Mouse (Mus musculus) midbrain, embryonic 16.5 days (tissue): Measurements from ENCODE around the gene Bace2. TPM values are rescaled to one million over a fixed set of nuclear protein-coding genes. Genes with fewer than 3 reads are reported as not detected.
A peak's percentile ranks its signal among the peaks of the same experiment; 100 is the strongest.

Source experiments
- ATAC-seq: fragments of 200-750 bp; cut with Nextera tagmentation; 2 replicates; pipeline ENCODE4 v1.8.0; 2017; ENCODE audit warnings: moderate TSS enrichment
- H3K27ac ChIP-seq: fragments of 300-500 bp; sonication (generic); 2 replicates; pipeline ENCODE4 v1.5.1; 2014; ENCODE audit warnings: mild to moderate bottlenecking, low read length, mixed read lengths
- H3K27me3 ChIP-seq: fragments of 300-500 bp; sonication (generic); 2 replicates; pipeline ENCODE4 v1.6.1; 2014; ENCODE audit warnings: low read depth, low read length, mixed read lengths; ENCODE audit not compliant: control insufficient read depth, insufficient read depth
- H3K36me3 ChIP-seq: fragments of 300-500 bp; sonication (generic); 2 replicates; pipeline ENCODE4 v1.6.1; 2014; ENCODE audit warnings: mild to moderate bottlenecking, low read length, moderate library complexity, mixed read lengths; ENCODE audit not compliant: control insufficient read depth, insufficient read depth
- H3K4me1 ChIP-seq: fragments of 300-500 bp; sonication (generic); 2 replicates; pipeline ENCODE4 v1.6.1; 2014; ENCODE audit warnings: mild to moderate bottlenecking, low read length, mixed read lengths; ENCODE audit not compliant: control insufficient read depth, insufficient read depth
- H3K4me2 ChIP-seq: fragments of 300-500 bp; sonication (generic); 2 replicates; pipeline ENCODE4 v1.6.1; 2014; ENCODE audit warnings: mild to moderate bottlenecking, low read length, mixed read lengths
- H3K4me3 ChIP-seq: fragments of 300-500 bp; sonication (generic); 2 replicates; pipeline ENCODE4 v1.5.1; 2014; ENCODE audit warnings: low read depth, mild to moderate bottlenecking, low read length, moderate library complexity, mixed read lengths
- H3K9ac ChIP-seq: fragments of 300-500 bp; sonication (generic); 2 replicates; pipeline ENCODE4 v1.6.1; 2014; ENCODE audit warnings: low read depth, low read length, mixed read lengths
- H3K9me3 ChIP-seq: fragments of 300-500 bp; sonication (generic); replicated peaks from 2 replicates; pipeline ENCODE4 v1.6.1; 2014; ENCODE audit warnings: mild to moderate bottlenecking, low read length, mixed read lengths; ENCODE audit not compliant: control insufficient read depth, poor library complexity, severe bottlenecking
- WGBS: fragments of 180-500 bp; shearing (Covaris S2); extraction: QIAGEN DNeasy Blood & Tissue Kit; methylation state at CpG from one replicate; pipeline ENCODE4 v1.1.7; 2014; 5-methylcytosine and 5-hydroxymethylcytosine counted together
- polyA plus RNA-seq: library from polyadenylated mRNA; unstranded; fragments of >200 nt; fragmentation: Nextera tagmentation; extraction: Ambion mirVana; gene quantifications from 2 replicates; pipeline ENCODE4 v1.2.1, GENCODE M21; 2015

Gene Bace2
- polyA plus RNA-seq: 2.8 and 3.5 TPM in 2 replicates

DNA sequence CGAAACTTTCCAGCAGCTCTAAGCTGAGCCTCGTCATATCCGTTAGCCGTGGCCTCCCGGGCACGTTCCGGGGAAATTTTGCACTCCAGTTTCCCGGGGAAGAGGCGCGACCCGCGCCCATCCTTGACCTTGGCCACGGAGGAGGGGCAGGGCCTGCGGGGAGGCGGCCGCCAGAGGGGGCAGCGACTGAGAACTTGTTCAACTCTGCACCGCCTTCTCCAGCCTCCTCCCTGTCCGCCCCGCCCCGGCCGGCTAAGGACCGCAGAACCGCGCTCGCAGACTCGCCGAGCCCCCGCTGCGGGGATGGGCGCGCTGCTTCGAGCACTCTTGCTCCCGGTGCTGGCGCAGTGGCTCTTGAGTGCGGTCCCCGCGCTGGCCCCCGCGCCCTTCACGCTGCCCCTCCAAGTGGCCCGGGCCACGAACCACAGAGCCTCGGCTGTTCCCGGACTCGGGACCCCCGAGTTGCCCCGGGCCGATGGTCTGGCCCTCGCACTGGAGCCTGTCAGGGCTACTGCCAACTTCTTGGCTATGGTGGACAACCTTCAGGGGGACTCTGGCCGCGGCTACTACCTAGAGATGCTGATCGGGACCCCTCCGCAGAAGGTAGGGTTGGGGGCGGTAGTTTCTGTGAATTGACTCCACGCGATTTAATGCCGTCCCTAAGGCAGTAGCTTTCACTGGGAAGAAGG is at the start of gene Bace2:
TSS of gene Bace2 (plus strand) at position 244 of the 689 bp plus-strand sequence.
- Histone ChIP-seq H3K4me1 (peaks cover 18% of the 10 kb centered on the region), H3K9me3 (no peaks in the 10 kb centered on the region), H3K4me3 (peak within 1 kb of the TSS; percentile 57), H3K27ac (no peak within 1 kb of the TSS), H3K36me3 (no peaks in the 10 kb centered on the region), H3K4me2 (peak within 1 kb of the TSS; percentile 100), H3K27me3 (peaks cover 7% of the 10 kb centered on the region; the same call in 1 of the 2 replicates), H3K9ac (peak within 1 kb of the TSS; percentile 60)
- under 1% methylated on average over 53 of the region's 58 CpGs for WGBS
- ATAC-seq: peak; percentile 75

DNA sequence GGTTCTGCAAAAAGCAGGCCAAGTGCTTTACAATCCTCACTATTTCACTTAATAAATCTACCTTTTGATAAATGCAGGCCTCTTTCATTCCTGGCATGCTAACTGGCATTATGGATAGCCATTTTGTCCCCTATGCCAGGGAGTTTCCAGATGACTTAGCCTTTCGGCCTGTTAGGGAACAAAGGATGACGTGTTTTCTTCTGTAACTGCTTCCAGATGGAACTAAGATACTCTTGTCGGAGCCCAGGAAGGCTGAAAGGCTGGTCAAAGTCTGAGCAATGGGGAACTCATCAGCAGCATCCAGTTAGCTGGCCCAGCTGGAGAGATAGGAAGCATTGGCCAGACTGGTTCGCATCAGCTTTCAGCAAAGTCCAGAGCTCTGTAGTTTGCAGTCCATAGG is 48.9 kb upstream of the Bace2 start:
- H3K9ac ChIP-seq: no peak overlapping the region
- no peak overlapping the region for H3K4me3 ChIP-seq
- 68% methylated on average over 4 of the region's 4 CpGs for WGBS
- H3K27ac ChIP-seq: no peak overlapping the region
- no peaks in the 10 kb centered on the region for H3K36me3 ChIP-seq
- H3K27me3 ChIP-seq: no peaks in the 10 kb centered on the region
- no peak overlapping the region for H3K4me2 ChIP-seq
- H3K4me1 ChIP-seq: no peaks in the 10 kb centered on the region
- no peaks in the 10 kb centered on the region for H3K9me3 ChIP-seq
- no peak for ATAC-seq

DNA sequence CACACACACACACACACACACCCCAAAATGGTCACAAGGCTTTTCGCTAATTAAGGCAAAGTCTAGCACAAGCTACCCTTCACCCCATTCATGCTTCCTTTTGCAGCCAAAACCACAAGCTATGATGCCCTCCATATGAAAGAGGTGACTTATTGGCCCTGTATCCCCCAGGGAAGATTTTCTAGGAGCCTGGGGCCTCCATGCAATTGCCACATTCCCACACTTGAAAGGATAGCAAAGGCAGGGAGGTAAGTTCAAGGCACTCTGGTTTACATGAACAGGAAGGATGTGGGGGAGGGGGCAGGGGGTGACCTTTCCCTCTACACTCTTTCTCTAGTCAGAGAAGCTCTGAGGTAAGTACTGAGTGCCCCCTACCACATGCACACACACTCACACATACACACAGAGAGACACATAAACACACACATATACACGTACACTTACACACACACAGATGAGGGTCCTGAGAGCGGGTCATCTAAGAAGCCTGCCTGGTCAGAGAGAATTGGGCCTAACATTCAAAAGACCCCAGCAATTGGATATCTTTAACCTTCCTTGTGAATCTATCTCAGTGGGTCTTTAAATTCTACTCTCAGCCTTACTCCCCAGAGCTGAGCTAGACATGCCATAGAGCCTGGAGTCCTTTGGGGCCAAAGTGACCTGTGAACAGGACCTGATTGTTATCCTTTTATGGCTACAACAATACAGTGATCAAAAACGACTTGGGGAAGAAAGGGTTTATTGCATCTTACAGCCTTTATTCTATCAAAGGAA is 46.6 kb upstream of the Bace2 start:
- Histone ChIP-seq H3K36me3 (no peaks in the 10 kb centered on the region), H3K4me3 (no peak overlapping the region), H3K27ac (no peak overlapping the region), H3K9me3 (no peaks in the 10 kb centered on the region), H3K4me1 (no peaks in the 10 kb centered on the region), H3K4me2 (no peak overlapping the region), H3K27me3 (no peaks in the 10 kb centered on the region), H3K9ac (no peak overlapping the region)
- ATAC-seq: no peak
- WGBS: 73% methylated on average over 4 of the region's 4 CpGs

GRCm38 (mm10) chr16:97310570-97310846 is 46.0 kb upstream of the Bace2 start:
- H3K9me3 ChIP-seq: no peaks in the 10 kb centered on the region
- WGBS: 100% methylated on average over 1 of the region's 1 CpGs

DNA sequence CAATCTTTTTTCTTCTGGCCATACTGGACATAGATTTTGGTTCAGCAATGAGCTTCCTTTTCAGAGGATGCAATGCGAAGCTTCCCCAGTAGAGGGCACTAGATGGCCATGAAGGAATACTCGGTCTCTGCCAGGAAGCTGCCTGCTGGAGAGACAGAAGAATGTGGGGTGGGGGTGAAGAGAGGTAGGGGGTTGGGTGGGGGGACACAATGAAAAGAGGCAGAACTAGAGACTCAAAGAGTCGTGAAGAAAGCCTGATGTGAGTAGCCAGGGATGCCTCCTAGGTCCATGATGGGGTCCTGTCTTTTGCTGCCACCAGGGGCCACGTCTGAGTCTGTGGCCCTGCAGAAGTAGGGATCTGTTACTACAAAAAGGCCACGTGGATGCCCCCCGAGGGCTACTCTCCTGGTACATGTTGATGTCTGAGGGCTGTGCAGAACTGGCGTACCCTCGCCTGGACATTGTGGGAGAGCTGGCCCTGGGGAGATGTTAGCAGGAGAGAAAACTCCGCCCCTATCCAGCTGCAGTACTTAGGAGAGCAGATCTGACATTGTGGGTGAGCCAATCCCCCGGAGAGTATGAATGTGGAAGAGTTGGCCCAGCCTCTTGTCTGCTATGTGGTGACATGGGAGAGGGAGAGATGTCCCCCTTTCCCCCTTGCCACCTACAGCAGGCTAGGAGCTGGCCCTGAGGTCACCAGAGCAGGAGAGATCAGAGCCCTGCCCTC is 43.4 kb upstream of the Bace2 start:
- no peak overlapping the region for H3K9ac ChIP-seq
- no peak overlapping the region for H3K4me3 ChIP-seq
- H3K4me2 ChIP-seq: no peak overlapping the region
- WGBS: 27% methylated on average over 10 of the region's 10 CpGs
- ATAC-seq: peak; percentile 60
- no peak overlapping the region for H3K27ac ChIP-seq
- no peaks in the 10 kb centered on the region for H3K27me3 ChIP-seq
- H3K4me1 ChIP-seq: no peaks in the 10 kb centered on the region
- no peaks in the 10 kb centered on the region for H3K9me3 ChIP-seq
- H3K36me3 ChIP-seq: no peaks in the 10 kb centered on the region

More at GRCm38 (mm10) chr16:97310570-97310846, 46.0 kb upstream of the Bace2 start:
- Histone ChIP-seq H3K27me3 (no peaks in the 10 kb centered on the region), H3K4me1 (no peaks in the 10 kb centered on the region), H3K4me2 (no peak overlapping the region), H3K27ac (no peak overlapping the region), H3K4me3 (no peak overlapping the region), H3K36me3 (no peaks in the 10 kb centered on the region), H3K9ac (no peak overlapping the region)
- no peak for ATAC-seq

- no peaks in the 10 kb centered on the region for H3K4me1 ChIP-seq
- WGBS: 89% methylated on average over 3 of the region's 3 CpGs
Observed at GRCm38 (mm10) chr16:97321576-97321975, 35.0 kb upstream of the Bace2 start.

DNA sequence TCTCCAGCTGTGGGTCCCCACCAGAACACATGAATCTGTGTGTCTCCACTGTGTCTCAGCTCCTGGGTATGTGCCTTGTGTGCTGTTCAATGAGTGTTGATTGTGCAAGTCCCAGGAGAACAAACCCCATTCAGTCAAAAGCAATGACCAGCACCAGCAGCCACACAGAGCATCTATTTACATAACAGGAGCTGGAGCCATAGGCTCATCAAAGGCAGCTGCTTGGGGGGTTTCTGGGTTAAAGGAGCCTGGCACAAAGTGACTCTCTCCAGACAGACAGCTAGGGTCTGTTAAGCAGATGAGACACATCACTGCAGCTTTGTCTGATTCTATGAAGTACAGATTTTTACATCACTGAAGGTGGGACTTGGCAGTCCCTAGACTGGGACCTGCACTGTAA is 33.9 kb upstream of the Bace2 start:
- no peak overlapping the region for H3K9ac ChIP-seq
- H3K27me3 ChIP-seq: no peaks in the 10 kb centered on the region
- H3K27ac ChIP-seq: no peak overlapping the region
- H3K4me1 ChIP-seq: no peaks in the 10 kb centered on the region
- no peak overlapping the region for H3K4me3 ChIP-seq
- no peak for ATAC-seq
- H3K36me3 ChIP-seq: no peaks in the 10 kb centered on the region
- H3K4me2 ChIP-seq: no peak overlapping the region
- H3K9me3 ChIP-seq: no peaks in the 10 kb centered on the region

More at GRCm38 (mm10) chr16:97321576-97321975, 35.0 kb upstream of the Bace2 start:
- H3K36me3 ChIP-seq: no peaks in the 10 kb centered on the region
- H3K27me3 ChIP-seq: no peaks in the 10 kb centered on the region
- H3K27ac ChIP-seq: no peak overlapping the region
- no peak overlapping the region for H3K9ac ChIP-seq
- H3K4me3 ChIP-seq: no peak overlapping the region
- no peaks in the 10 kb centered on the region for H3K9me3 ChIP-seq
- no peak for ATAC-seq
- H3K4me2 ChIP-seq: no peak overlapping the region

GRCm38 (mm10) chr16:97325975-97326374 is 30.6 kb upstream of the Bace2 start:
- peak; percentile 45; the same call in 1 of the 2 replicates for ATAC-seq

GRCm38 (mm10) chr16:97328602-97329001 is 27.9 kb upstream of the Bace2 start:
- Histone ChIP-seq H3K9me3 (no peaks in the 10 kb centered on the region), H3K4me3 (no peak overlapping the region), H3K4me1 (no peaks in the 10 kb centered on the region), H3K27me3 (no peaks in the 10 kb centered on the region), H3K4me2 (no peak overlapping the region), H3K27ac (no peak overlapping the region), H3K9ac (no peak overlapping the region), H3K36me3 (no peaks in the 10 kb centered on the region)
- 83% methylated on average over 2 of the region's 2 CpGs for WGBS
- ATAC-seq: no peak

More at GRCm38 (mm10) chr16:97325975-97326374, 30.6 kb upstream of the Bace2 start:
- Histone ChIP-seq H3K9me3 (no peaks in the 10 kb centered on the region), H3K9ac (no peak overlapping the region), H3K4me2 (no peak overlapping the region), H3K27ac (no peak overlapping the region), H3K4me1 (no peaks in the 10 kb centered on the region), H3K4me3 (no peak overlapping the region), H3K36me3 (no peaks in the 10 kb centered on the region), H3K27me3 (no peaks in the 10 kb centered on the region)
- WGBS: 28% methylated on average over 8 of the region's 8 CpGs
